Mouse (Mus musculus) liver, adult 2 months (tissue): ENCODE results near the gene Fam53a.

Experiments
- CTCF ChIP-seq: fragments of 200-500 bp; IDR thresholded peaks from 2 replicates; pipeline ENCODE4 v1.5.1; 2011; ENCODE audit warnings: low read depth, low read length, control low read depth
- POLR2A ChIP-seq: fragments of 200-500 bp; IDR thresholded peaks from 2 replicates; pipeline ENCODE4 v1.6.1; 2011; ENCODE audit warnings: low read length, control low read depth; ENCODE audit not compliant: insufficient read depth; ENCODE audit errors: extremely low read depth

DNA sequence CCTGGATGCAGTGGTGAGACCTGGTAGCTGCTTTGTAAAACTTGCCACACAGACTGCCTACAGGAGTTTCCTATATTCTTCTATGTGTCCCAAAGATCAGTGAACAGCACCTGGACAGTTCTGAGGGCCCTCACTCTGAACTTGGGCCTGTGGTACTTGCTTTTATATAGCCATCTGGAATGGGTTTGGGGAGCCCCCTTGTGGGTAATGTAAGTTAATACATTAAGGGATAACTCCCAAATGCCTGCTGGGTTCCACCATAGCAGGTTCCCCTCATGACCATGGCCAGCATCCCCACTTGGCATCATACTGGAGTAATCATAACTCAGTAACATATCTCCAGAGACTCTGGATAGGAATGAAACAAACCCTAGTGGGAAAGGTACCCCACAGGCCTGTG is 38.8 kb upstream of the Fam53a start:
- TF ChIP-seq POLR2A (no peak), CTCF (no peak)
